Mouse (Mus musculus): Measurements from ENCODE around the gene Ppy.

- TF ChIP-seq MAX (IDR thresholded peaks at IDR 0.05; ENCODE audit: low read depth): no peak
- no peak for TF ChIP-seq USF1 (IDR thresholded peaks at IDR 0.05; ENCODE audit: low read depth)
- no peak for TF ChIP-seq CEBPB (IDR thresholded peaks at IDR 0.05; ENCODE audit: insufficient read depth, poor library complexity, severe bottlenecking)
- no peak for TF ChIP-seq POLR2A (IDR thresholded peaks at IDR 0.05; ENCODE audit: insufficient read length, low read depth)
- TF ChIP-seq E2F4 (IDR thresholded peaks at IDR 0.05; ENCODE audit: insufficient read depth): no peak
- TF ChIP-seq POLR2AphosphoS2 (IDR thresholded peaks at IDR 0.05; ENCODE audit: insufficient read length, low read depth): no peak
- TF ChIP-seq TCF12 (IDR thresholded peaks at IDR 0.05; ENCODE audit: insufficient read depth, poor library complexity, severe bottlenecking): no peak
- TF ChIP-seq MYOD1 (IDR thresholded peaks at IDR 0.05; ENCODE audit: control insufficient read depth in 1 of 3, insufficient read length in 2 of 3, low read depth in 2 of 3): no peak
- no peak for TF ChIP-seq TCF3 (IDR thresholded peaks at IDR 0.05; ENCODE audit: insufficient read length, low read depth)
Measured at GRCm38 (mm10) chr11:102053183-102053582, 47.9 kb downstream of the Ppy start.

Data from myocyte (in vitro differentiated cells).